Mouse (Mus musculus) limb, embryonic 12.5 days (tissue): ENCODE data around the gene Tdp1. TPM values are rescaled to one million over a fixed set of nuclear protein-coding genes. Genes with fewer than 3 reads are reported as not detected.

Experiments
- ATAC-seq: fragments of 200-750 bp; cut with Nextera tagmentation; 2 replicates; pipeline ENCODE4 v1.8.0; 2017; ENCODE audit warnings: low read depth, moderate TSS enrichment; ENCODE audit not compliant: insufficient number of reproducible peaks, insufficient read depth, low FRiP score, low TSS enrichment
- H3K27ac ChIP-seq: fragments of 300-500 bp; sonication (generic); 2 replicates; pipeline ENCODE4 v1.5.1; 2016; ENCODE audit warnings: mild to moderate bottlenecking, moderate library complexity
- H3K27me3 ChIP-seq: fragments of 300-500 bp; sonication (generic); 2 replicates; pipeline ENCODE4 v1.6.1; 2016; ENCODE audit warnings: mild to moderate bottlenecking, moderate library complexity
- H3K36me3 ChIP-seq: fragments of 300-500 bp; sonication (generic); 2 replicates; pipeline ENCODE4 v1.6.1; 2016; ENCODE audit warnings: mild to moderate bottlenecking, moderate library complexity
- H3K4me1 ChIP-seq: fragments of 300-500 bp; sonication (generic); replicated peaks from 2 replicates; pipeline ENCODE4 v1.6.1; 2016
- H3K4me2 ChIP-seq: fragments of 300-500 bp; sonication (generic); 2 replicates; pipeline ENCODE4 v1.6.1; 2016; ENCODE audit warnings: mild to moderate bottlenecking, moderate library complexity
- H3K4me3 ChIP-seq: fragments of 300-500 bp; sonication (generic); replicated peaks from 2 replicates; pipeline ENCODE4 v1.5.1; 2016; ENCODE audit warnings: mild to moderate bottlenecking
- H3K9ac ChIP-seq: fragments of 300-500 bp; sonication (generic); replicated peaks from 2 replicates; pipeline ENCODE4 v1.6.1; 2016; ENCODE audit warnings: mild to moderate bottlenecking, moderate library complexity
- H3K9me3 ChIP-seq: fragments of 300-500 bp; sonication (generic); 2 replicates; pipeline ENCODE4 v1.6.1; 2016; ENCODE audit warnings: mild to moderate bottlenecking, moderate library complexity
- WGBS: fragments of 180-500 bp; shearing (Covaris S2); methylation state at CpG from one replicate; pipeline ENCODE4 v1.1.7; 2016; 5-methylcytosine and 5-hydroxymethylcytosine counted together
- polyA plus RNA-seq: library from polyadenylated mRNA; unstranded; fragments of >200 nt; fragmentation: Nextera tagmentation; extraction: Ambion mirVana; gene quantifications from 2 replicates; pipeline ENCODE4 v1.2.1, GENCODE M21; 2016

The Tdp1 gene
- polyA plus RNA-seq, 1 experiment from 2014 or later: 61.9 TPM

DNA sequence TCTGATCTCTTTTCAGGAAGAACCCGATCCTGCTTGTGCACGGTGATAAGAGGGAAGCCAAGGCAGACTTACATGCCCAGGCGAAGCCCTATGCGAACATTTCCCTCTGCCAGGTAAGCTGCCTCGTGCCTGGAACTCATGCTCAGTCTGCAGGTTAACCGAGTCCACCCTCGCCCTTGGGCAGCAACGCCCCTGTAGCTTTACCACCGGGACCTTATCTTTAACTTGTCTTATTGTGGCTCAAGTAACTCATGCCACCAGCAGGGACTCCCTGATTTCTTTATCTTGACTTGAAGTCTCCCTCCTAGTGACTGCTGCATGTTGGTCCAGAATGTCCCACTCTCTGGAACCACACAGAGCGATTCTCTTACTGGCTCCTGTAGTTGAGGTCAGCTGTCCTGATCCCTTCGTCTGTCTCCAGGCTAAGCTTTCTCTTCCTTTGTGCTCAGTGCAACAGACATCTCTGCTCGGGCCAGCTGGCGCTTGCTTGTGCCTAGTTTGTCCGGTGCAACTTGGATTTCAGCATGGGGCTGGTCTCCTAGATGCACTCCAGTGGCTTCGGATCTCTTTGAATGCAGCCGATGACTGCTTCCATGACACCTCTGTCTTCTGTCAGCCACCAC lies 14.0 kb downstream of the Tdp1 start:
- peaks cover 73% of the 10 kb centered on the region for H3K36me3 ChIP-seq
- H3K4me3 ChIP-seq: no peak overlapping the region
- no peak overlapping the region for H3K9ac ChIP-seq
- no peak overlapping the region for H3K27ac ChIP-seq
- H3K4me2 ChIP-seq: no peak overlapping the region
- H3K27me3 ChIP-seq: no peaks in the 10 kb centered on the region
- ATAC-seq: no peak
- 90% methylated on average over 16 of the region's 16 CpGs for WGBS
- H3K9me3 ChIP-seq: no peaks in the 10 kb centered on the region
- H3K4me1 ChIP-seq: no peaks in the 10 kb centered on the region

DNA sequence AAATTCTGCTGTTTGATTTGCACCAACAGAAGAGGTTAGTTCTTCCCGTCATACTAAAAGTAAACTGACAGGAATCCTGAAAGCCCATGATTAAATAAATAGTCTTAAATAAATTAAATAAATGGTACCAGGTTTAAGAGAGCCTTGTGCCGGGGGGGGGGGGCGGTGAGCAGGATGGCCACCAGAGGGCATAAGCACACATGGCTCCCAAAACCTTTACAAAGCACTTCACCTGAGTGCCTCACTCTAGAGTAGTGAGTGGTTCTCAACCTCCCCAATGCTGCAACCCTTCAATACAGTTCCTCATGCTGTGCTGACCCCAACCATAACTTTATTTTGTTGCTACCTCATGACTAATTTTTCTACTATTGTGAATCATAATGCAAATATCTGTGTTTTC lies 15.7 kb downstream of the Tdp1 start:
- WGBS: 54% methylated on average over 2 of the region's 3 CpGs
- no peak overlapping the region for H3K4me3 ChIP-seq
- H3K9ac ChIP-seq: no peak overlapping the region
- H3K27ac ChIP-seq: no peak overlapping the region
- H3K36me3 ChIP-seq: peaks cover 72% of the 10 kb centered on the region
- no peaks in the 10 kb centered on the region for H3K9me3 ChIP-seq
- no peak for ATAC-seq
- H3K4me1 ChIP-seq: no peaks in the 10 kb centered on the region
- H3K4me2 ChIP-seq: no peak overlapping the region
- no peaks in the 10 kb centered on the region for H3K27me3 ChIP-seq

- Histone ChIP-seq H3K4me3 (no peak overlapping the region), H3K36me3 (peaks cover 71% of the 10 kb centered on the region), H3K9ac (no peak overlapping the region), H3K4me1 (no peaks in the 10 kb centered on the region), H3K9me3 (no peaks in the 10 kb centered on the region), H3K27me3 (no peaks in the 10 kb centered on the region), H3K27ac (no peak overlapping the region), H3K4me2 (no peak overlapping the region)
- no peak for ATAC-seq
- 79% methylated on average over 8 of the region's 8 CpGs for WGBS
Observed at GRCm38 (mm10) chr12:99901973-99902866, 17.9 kb downstream of the Tdp1 start.

DNA sequence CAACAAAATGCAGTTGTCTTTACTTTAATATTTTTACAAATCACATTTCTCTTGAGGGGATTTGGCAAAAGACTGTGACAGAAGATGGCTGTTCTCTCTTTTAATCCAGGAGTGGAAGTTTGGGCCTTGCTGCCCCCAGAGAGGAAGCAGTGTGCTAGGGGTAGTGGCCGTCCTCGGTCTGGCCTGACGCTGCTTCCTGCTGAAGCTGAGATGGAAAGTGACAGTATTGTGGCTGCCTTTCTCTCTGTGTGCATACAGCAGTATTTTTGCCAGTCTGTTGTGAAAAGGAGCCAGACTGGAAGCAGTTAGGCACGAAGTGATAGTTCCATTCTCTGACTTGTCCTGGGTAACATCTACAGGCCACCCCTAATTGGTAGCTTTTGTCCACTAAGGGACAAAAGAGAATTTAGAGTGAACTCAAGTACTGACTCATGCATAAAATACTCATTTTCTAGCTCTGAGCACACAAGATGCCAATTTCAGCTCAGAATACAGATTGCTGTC lies 18.6 kb downstream of the Tdp1 start:
- Histone ChIP-seq H3K9ac (no peak overlapping the region), H3K4me2 (no peak overlapping the region), H3K36me3 (peaks cover 68% of the 10 kb centered on the region), H3K9me3 (no peaks in the 10 kb centered on the region), H3K27me3 (no peaks in the 10 kb centered on the region), H3K27ac (no peak overlapping the region), H3K4me1 (no peaks in the 10 kb centered on the region), H3K4me3 (no peak overlapping the region)
- 91% methylated on average over 4 of the region's 4 CpGs for WGBS
- ATAC-seq: no peak

DNA sequence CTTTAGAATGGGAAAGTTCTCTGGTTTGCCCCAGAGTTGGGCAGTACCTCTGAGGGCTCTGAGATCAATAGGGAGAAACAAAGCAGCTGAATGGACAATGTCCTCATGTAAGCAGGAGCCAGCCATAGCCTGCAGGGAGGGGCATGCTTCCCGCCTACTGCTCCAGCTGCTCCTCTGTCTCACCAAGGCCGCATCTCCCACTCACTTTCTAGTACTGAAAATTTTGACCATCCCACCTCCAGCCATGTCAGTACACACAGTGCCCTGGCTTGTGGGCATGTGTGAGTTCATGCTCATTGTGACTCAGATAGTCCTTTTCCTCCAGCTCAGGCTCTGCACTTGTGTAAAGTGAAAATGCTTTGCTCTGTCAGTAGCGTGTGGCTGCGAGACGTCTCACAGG lies 20.2 kb downstream of the Tdp1 start:
- H3K4me1 ChIP-seq: no peaks in the 10 kb centered on the region
- H3K4me3 ChIP-seq: no peak overlapping the region
- peaks cover 68% of the 10 kb centered on the region for H3K36me3 ChIP-seq
- 92% methylated on average over 5 of the region's 5 CpGs for WGBS
- no peaks in the 10 kb centered on the region for H3K27me3 ChIP-seq
- ATAC-seq: no peak
- H3K4me2 ChIP-seq: no peak overlapping the region
- no peak overlapping the region for H3K9ac ChIP-seq
- no peak overlapping the region for H3K27ac ChIP-seq
- H3K9me3 ChIP-seq: no peaks in the 10 kb centered on the region

DNA sequence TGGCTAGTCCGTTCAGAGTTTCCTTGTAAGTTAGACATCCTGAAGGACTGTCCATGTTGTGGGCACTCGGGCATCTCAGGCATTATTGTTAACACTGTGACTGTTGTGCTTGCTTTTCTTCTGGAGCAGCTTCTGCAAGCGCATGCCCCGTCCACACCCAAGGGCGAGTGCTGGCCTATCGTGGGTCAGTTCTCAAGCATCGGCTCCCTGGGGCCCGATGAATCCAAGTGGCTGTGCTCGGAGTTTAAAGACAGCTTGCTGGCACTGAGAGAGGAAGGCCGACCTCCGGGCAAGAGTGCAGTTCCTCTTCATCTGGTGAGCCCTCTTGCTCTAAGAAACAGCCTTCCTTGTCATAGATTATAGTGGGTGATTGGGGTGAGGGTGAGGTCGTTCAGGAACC lies 27.1 kb downstream of the Tdp1 start:
- peaks cover 68% of the 10 kb centered on the region for H3K36me3 ChIP-seq
- no peak for ATAC-seq
- H3K4me1 ChIP-seq: no peaks in the 10 kb centered on the region
- H3K9me3 ChIP-seq: no peaks in the 10 kb centered on the region
- no peak overlapping the region for H3K27ac ChIP-seq
- H3K9ac ChIP-seq: no peak overlapping the region
- no peaks in the 10 kb centered on the region for H3K27me3 ChIP-seq
- H3K4me2 ChIP-seq: no peak overlapping the region
- WGBS: 87% methylated on average over 12 of the region's 12 CpGs
- no peak overlapping the region for H3K4me3 ChIP-seq

- WGBS: 79% methylated on average over 15 of the region's 15 CpGs
Observed at GRCm38 (mm10) chr12:99917800-99918427, 33.6 kb downstream of the Tdp1 start.

GRCm38 (mm10) chr12:99919636-99920035 lies 35.3 kb downstream of the Tdp1 start:
- Histone ChIP-seq H3K27ac (no peak overlapping the region), H3K4me2 (no peak overlapping the region), H3K9ac (no peak overlapping the region), H3K4me1 (no peaks in the 10 kb centered on the region), H3K36me3 (peaks cover 73% of the 10 kb centered on the region), H3K9me3 (no peaks in the 10 kb centered on the region), H3K27me3 (no peaks in the 10 kb centered on the region), H3K4me3 (no peak overlapping the region)
- whole genome bisulfite sequencing: 94% methylated on average over 3 of the region's 3 CpGs
- ATAC-seq: no peak

More at GRCm38 (mm10) chr12:99917800-99918427, 33.6 kb downstream of the Tdp1 start:
- Histone ChIP-seq H3K9me3 (no peaks in the 10 kb centered on the region), H3K27me3 (no peaks in the 10 kb centered on the region), H3K36me3 (peaks cover 75% of the 10 kb centered on the region), H3K4me2 (no peak overlapping the region), H3K9ac (no peak overlapping the region), H3K4me1 (no peaks in the 10 kb centered on the region), H3K4me3 (no peak overlapping the region), H3K27ac (no peak overlapping the region)
- ATAC-seq: no peak

GRCm38 (mm10) chr12:99921045-99921444 lies 36.7 kb downstream of the Tdp1 start:
- WGBS: 81% methylated on average over 3 of the region's 3 CpGs

GRCm38 (mm10) chr12:99923131-99923606 lies 38.9 kb downstream of the Tdp1 start:
- H3K36me3 ChIP-seq: peaks cover 61% of the 10 kb centered on the region; the same call in 1 of the 2 replicates
- H3K27ac ChIP-seq: no peak overlapping the region

More at GRCm38 (mm10) chr12:99921045-99921444, 36.7 kb downstream of the Tdp1 start:
- H3K4me2 ChIP-seq: no peak overlapping the region
- H3K4me3 ChIP-seq: no peak overlapping the region
- ATAC-seq: no peak
- H3K27ac ChIP-seq: no peak overlapping the region
- no peak overlapping the region for H3K9ac ChIP-seq
- H3K27me3 ChIP-seq: no peaks in the 10 kb centered on the region
- no peaks in the 10 kb centered on the region for H3K4me1 ChIP-seq
- H3K9me3 ChIP-seq: no peaks in the 10 kb centered on the region
- H3K36me3 ChIP-seq: peaks cover 66% of the 10 kb centered on the region

DNA sequence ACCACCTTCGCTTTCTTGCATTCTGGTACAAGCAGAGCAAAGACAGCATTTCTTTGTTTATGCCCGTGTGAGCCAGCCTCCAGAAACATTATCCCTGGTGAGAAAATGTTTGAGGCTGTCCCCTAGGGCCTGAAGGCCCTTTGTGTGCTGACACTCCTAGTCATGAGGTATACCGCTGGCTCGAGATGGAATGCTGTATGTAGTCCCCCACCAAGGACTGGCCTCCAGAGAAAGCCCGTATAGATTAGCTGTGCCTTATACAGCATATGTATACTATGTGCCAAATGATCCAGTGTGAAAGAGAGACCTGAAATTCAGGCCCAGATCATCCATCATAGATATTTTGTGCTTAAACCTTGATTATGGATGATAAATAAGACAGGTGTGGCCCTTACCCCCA lies 39.4 kb downstream of the Tdp1 start:
- Histone ChIP-seq H3K36me3 (peaks cover 55% of the 10 kb centered on the region; the same call in 1 of the 2 replicates), H3K4me3 (no peak overlapping the region), H3K27ac (no peak overlapping the region)

More at GRCm38 (mm10) chr12:99923131-99923606, 38.9 kb downstream of the Tdp1 start:
- no peak overlapping the region for H3K4me2 ChIP-seq
- ATAC-seq: no peak
- no peak overlapping the region for H3K4me3 ChIP-seq
- no peaks in the 10 kb centered on the region for H3K9me3 ChIP-seq
- H3K27me3 ChIP-seq: no peaks in the 10 kb centered on the region
- WGBS: 74% methylated on average over 5 of the region's 5 CpGs
- H3K9ac ChIP-seq: no peak overlapping the region
- no peaks in the 10 kb centered on the region for H3K4me1 ChIP-seq

More for the DNA sequence above, 39.4 kb downstream of the Tdp1 start:
- Histone ChIP-seq H3K4me1 (no peaks in the 10 kb centered on the region), H3K27me3 (no peaks in the 10 kb centered on the region), H3K9ac (no peak overlapping the region), H3K9me3 (no peaks in the 10 kb centered on the region), H3K4me2 (no peak overlapping the region)
- WGBS: 87% methylated on average over 5 of the region's 5 CpGs
- no peak for ATAC-seq
